Comparison of ENCODE assay signal across 21 mouse cellular contexts in the genomic region with DNA sequence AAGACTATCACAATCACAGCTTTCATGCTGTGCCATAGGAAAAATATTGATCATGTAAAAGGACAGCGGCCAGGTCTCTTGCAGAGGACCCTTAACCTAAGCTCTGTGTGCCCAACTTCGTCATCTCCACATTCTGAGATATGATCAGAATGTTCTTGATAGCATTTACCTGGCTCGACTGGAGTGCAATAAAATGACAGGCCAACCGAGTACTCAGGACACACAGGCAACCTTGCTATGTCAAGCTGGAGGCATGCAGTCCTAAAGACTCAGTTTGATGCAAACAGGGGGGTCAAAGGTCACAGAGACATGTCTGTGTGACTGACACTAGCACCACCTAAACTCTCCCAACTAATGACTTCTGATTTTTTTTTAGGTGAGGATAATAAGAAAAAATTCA. TPM values are rescaled to one million over a fixed set of nuclear protein-coding genes. Genes with fewer than 3 reads are reported as not detected.
DNase-seq lines count a peak whose midpoint lies in the region; ATAC-seq and TF ChIP-seq lines count a peak whose summit lies in the region.
"Had no signal": no experiment of that assay in that cellular context is flagged by ENCODE, and none has a peak within 500 bp of the region (broad histone marks: within the 10 kb centered on the region; RNA-seq: fewer than 3 reads in every experiment).

No protein-coding gene starts in this region.

- H3K9ac ChIP-seq in liver, embryonic 11.5 days (ENCODE audit: low read depth, low read length): no peak overlapping the region
- no peak overlapping the region for H3K9ac ChIP-seq in intestine, embryonic 16.5 days (ENCODE audit: low read depth, low read length)
- H3K9ac ChIP-seq in liver, embryonic 13.5 days: no peak overlapping the region
- no peak overlapping the region for H3K9ac ChIP-seq in liver, postnatal 0 days (replicated peaks)
- H3K9ac ChIP-seq in hindbrain, embryonic 13.5 days: no peak overlapping the region
- H3K9ac ChIP-seq: embryonic facial prominence, embryonic 13.5 days; forebrain, embryonic 12.5 days; heart, embryonic 15.5 days had no signal

- peak overlapping the region; percentile 25; the same call in 1 of the 2 replicates for H3K27ac ChIP-seq in liver, embryonic 11.5 days (ENCODE audit: low read depth, low read length)
- no peak overlapping the region for H3K27ac ChIP-seq in intestine, embryonic 16.5 days (ENCODE audit: low read length)
- H3K27ac ChIP-seq in liver, embryonic 13.5 days: peak overlapping the region; percentile 43
- H3K27ac ChIP-seq in liver, postnatal 0 days (ENCODE audit: low read depth): peak overlapping the region; percentile 77
- H3K27ac ChIP-seq in hindbrain, embryonic 13.5 days: no peak overlapping the region
- H3K27ac ChIP-seq: embryonic facial prominence, embryonic 13.5 days; forebrain, embryonic 12.5 days; heart, embryonic 15.5 days; hindbrain, embryonic 10.5 days had no signal

- H3K9me3 ChIP-seq in liver, embryonic 11.5 days (ENCODE audit: control insufficient read depth, low read length): no peaks in the 10 kb centered on the region
- H3K9me3 ChIP-seq in intestine, embryonic 16.5 days (ENCODE audit: control insufficient read depth, low read length): no peaks in the 10 kb centered on the region
- H3K9me3 ChIP-seq in liver, embryonic 13.5 days (replicated peaks): no peaks in the 10 kb centered on the region
- no peaks in the 10 kb centered on the region for H3K9me3 ChIP-seq in liver, postnatal 0 days (ENCODE audit: low read length)
- no peaks in the 10 kb centered on the region for H3K9me3 ChIP-seq in hindbrain, embryonic 13.5 days
- H3K9me3 ChIP-seq: embryonic facial prominence, embryonic 13.5 days; forebrain, embryonic 12.5 days; heart, embryonic 15.5 days; hindbrain, embryonic 10.5 days had no signal

- 0 out of 2 replicates have a peak, but pooled peaks have one; percentile 56 for ATAC-seq in liver, embryonic 11.5 days (replicated peaks; ENCODE audit: low FRiP score)
- peak; percentile 21; the same call in 1 of the 2 replicates for ATAC-seq in intestine, embryonic 16.5 days
- ATAC-seq in liver, embryonic 13.5 days (ENCODE audit: low read depth): no peak
- ATAC-seq in liver, postnatal 0 days: peak; percentile 57
- ATAC-seq in hindbrain, embryonic 13.5 days (ENCODE audit: low FRiP score): no peak
- ATAC-seq: forebrain, embryonic 16.5 days had no signal

- DNase-seq in liver, embryonic 11.5 days (ENCODE audit: low spot score): no peak
- no peak for DNase-seq in liver
- DNase-seq in liver, embryonic 13.5 days: no peak
- no peak for DNase-seq in liver, postnatal 0 days
- DNase-seq in cerebellum, postnatal 4 days (ENCODE audit: low spot score in 2 of 2): no peak
- no peak for DNase-seq in left cerebral cortex, adult 8-10 months (ENCODE audit: low spot score in 2 of 2)
- DNase-seq: adrenal gland, adult 2 months; adrenal gland, postnatal 25 days; cerebellum, adult 18-20 months; cerebellum, postnatal 10 days; gastrocnemius, postnatal 10 days; heart, adult 2 months; heart, postnatal 14 days had no signal

- TF ChIP-seq EP300 in liver, postnatal 0 days (IDR thresholded peaks at IDR 0.05; ENCODE audit: low read depth): no peak

- H3K27me3 ChIP-seq in liver, embryonic 11.5 days (replicated peaks; ENCODE audit: control insufficient read depth, insufficient read depth, low read length): no peaks in the 10 kb centered on the region
- no peaks in the 10 kb centered on the region for H3K27me3 ChIP-seq in intestine, embryonic 16.5 days (replicated peaks; ENCODE audit: control insufficient read depth, insufficient read depth, low read length)
- no peaks in the 10 kb centered on the region for H3K27me3 ChIP-seq in liver, embryonic 13.5 days
- H3K27me3 ChIP-seq in liver, postnatal 0 days (ENCODE audit: insufficient read depth, low read length): no peaks in the 10 kb centered on the region
- H3K27me3 ChIP-seq in hindbrain, embryonic 13.5 days: no peaks in the 10 kb centered on the region
- H3K27me3 ChIP-seq: embryonic facial prominence, embryonic 13.5 days; forebrain, embryonic 12.5 days; heart, embryonic 15.5 days had no signal

- H3K4me3 ChIP-seq in liver, embryonic 11.5 days (ENCODE audit: low read depth, low read length): no peak overlapping the region
- H3K4me3 ChIP-seq in intestine, embryonic 16.5 days (ENCODE audit: low read length): no peak overlapping the region
- no peak overlapping the region for H3K4me3 ChIP-seq in liver, embryonic 13.5 days (replicated peaks)
- no peak overlapping the region for H3K4me3 ChIP-seq in liver, postnatal 0 days (ENCODE audit: low read depth, low read length)
- H3K4me3 ChIP-seq in hindbrain, embryonic 13.5 days: no peak overlapping the region
- H3K4me3 ChIP-seq: embryonic facial prominence, embryonic 13.5 days; forebrain, embryonic 12.5 days; heart, adult 2 months; heart, embryonic 15.5 days; hindbrain, embryonic 10.5 days had no signal

- 73% methylated on average over 4 of the region's 4 CpGs for WGBS in liver, embryonic 11.5 days
- 66% methylated on average over 4 of the region's 4 CpGs for WGBS in intestine, embryonic 16.5 days
- 62% methylated on average over 4 of the region's 4 CpGs for WGBS in liver, embryonic 13.5 days (ENCODE audit: insufficient replicate concordance)
- 61% methylated on average over 4 of the region's 4 CpGs for WGBS in liver, postnatal 0 days (ENCODE audit: insufficient replicate concordance)
- 92% methylated on average over 4 of the region's 4 CpGs for WGBS in hindbrain, embryonic 13.5 days

- no peaks in the 10 kb centered on the region for H3K36me3 ChIP-seq in liver, embryonic 11.5 days (ENCODE audit: control insufficient read depth, insufficient read depth, low read length)
- no peaks in the 10 kb centered on the region for H3K36me3 ChIP-seq in intestine, embryonic 16.5 days (ENCODE audit: control insufficient read depth, insufficient read depth, low read length)
- H3K36me3 ChIP-seq in liver, embryonic 13.5 days: no peaks in the 10 kb centered on the region
- H3K36me3 ChIP-seq in liver, postnatal 0 days (replicated peaks; ENCODE audit: insufficient read depth, low read length): no peaks in the 10 kb centered on the region
- 0 out of 2 replicates have a peak, but pooled peaks cover 3% of the 10 kb centered on the region for H3K36me3 ChIP-seq in hindbrain, embryonic 13.5 days
- H3K36me3 ChIP-seq: heart, embryonic 15.5 days had no signal

- no peak overlapping the region for H3K4me2 ChIP-seq in liver, embryonic 11.5 days
- no peak overlapping the region for H3K4me2 ChIP-seq in intestine, embryonic 16.5 days (ENCODE audit: low read depth, low read length)
- H3K4me2 ChIP-seq in liver, embryonic 13.5 days: no peak overlapping the region
- 0 out of 2 replicates have a peak overlapping the region, but pooled peaks have one; percentile 4 for H3K4me2 ChIP-seq in liver, postnatal 0 days (ENCODE audit: low read depth, low read length)
- H3K4me2 ChIP-seq in hindbrain, embryonic 13.5 days: no peak overlapping the region
- H3K4me2 ChIP-seq: embryonic facial prominence, embryonic 13.5 days; forebrain, embryonic 12.5 days; heart, embryonic 11.5 days; heart, embryonic 15.5 days had no signal

- H3K4me1 ChIP-seq in liver, embryonic 11.5 days (replicated peaks; ENCODE audit: control insufficient read depth, insufficient read depth, low read length): no peaks in the 10 kb centered on the region; the same call in 1 of the 2 replicates
- peaks cover 16% of the 10 kb centered on the region for H3K4me1 ChIP-seq in intestine, embryonic 16.5 days (ENCODE audit: control insufficient read depth, insufficient read depth, low read length)
- H3K4me1 ChIP-seq in liver, embryonic 13.5 days (replicated peaks): 0 out of 2 replicates have a peak, but pooled peaks cover 6% of the 10 kb centered on the region
- peaks cover 9% of the 10 kb centered on the region for H3K4me1 ChIP-seq in liver, postnatal 0 days (ENCODE audit: insufficient read depth)
- H3K4me1 ChIP-seq in hindbrain, embryonic 13.5 days (replicated peaks): no peaks in the 10 kb centered on the region; the same call in 1 of the 2 replicates

- no peak for TF ChIP-seq CTCF in liver, postnatal 0 days (IDR thresholded peaks at IDR 0.05; ENCODE audit: low read depth)

RNA-seq across cellular contexts. Expression of gene Myo1b, which starts 58.9 kb away (rescaled TPM):
- polyA plus RNA-seq in liver, embryonic 11.5 days (2014; fragmentation: Nextera tagmentation; extraction: Ambion mirVana): 26.4 and 27.0 TPM in 2 replicates
- polyA plus RNA-seq in intestine, embryonic 16.5 days (2015; fragmentation: Nextera tagmentation; extraction: Ambion mirVana): 30.8 and 40.8 TPM in 2 replicates
- polyA plus RNA-seq in liver, embryonic 13.5 days (2015; fragmentation: Nextera tagmentation; extraction: Ambion mirVana): 6.3 and 10.2 TPM in 2 replicates
- polyA plus RNA-seq in liver, postnatal 0 days (2015; fragmentation: Nextera tagmentation; extraction: Ambion mirVana): 10.7 and 12.6 TPM in 2 replicates
- 78.7 and 87.9 TPM in 2 replicates for polyA plus RNA-seq in hindbrain, embryonic 13.5 days (2015; fragmentation: Nextera tagmentation; extraction: Ambion mirVana)
- 10 to 100 TPM; 30.7 to 48.0 (median 40.7) TPM for total RNA-seq in left cerebral cortex, adult 8-10 months (2022)

Comparison
In these comparisons a context has a peak if more than half of its experiments do, and no peak if none do; other contexts are left out.
1. ATAC-seq: peak in liver, embryonic 11.5 days (single experiment), intestine, embryonic 16.5 days (single experiment) and liver, postnatal 0 days (single experiment); none in liver, embryonic 13.5 days (single experiment) and hindbrain, embryonic 13.5 days (single experiment).
2. H3K27ac ChIP-seq: peak in liver, embryonic 11.5 days (single experiment), liver, embryonic 13.5 days (single experiment) and liver, postnatal 0 days (single experiment); none in intestine, embryonic 16.5 days (single experiment) and hindbrain, embryonic 13.5 days (single experiment).